Comparison of ENCODE assay signal across 15 mouse cellular contexts in genomic region chr9:64406841-64407240, GRCm38 (mm10). TPM values are rescaled to one million over a fixed set of nuclear protein-coding genes. Genes with fewer than 3 reads are reported as not detected.
"Had no signal": no experiment of that assay in that cellular context is flagged by ENCODE, and none has a peak within 500 bp of the region (broad histone marks: within the 10 kb centered on the region; RNA-seq: fewer than 3 reads in every experiment).

No protein-coding gene starts in this region.

- DNase-seq: liver; liver, embryonic 13.5 days; liver, postnatal 0 days; retina, postnatal 1 day; right cerebral cortex, postnatal 14 days; thymus, adult 2 months; thymus, postnatal 25 days had no signal

- H3K27me3 ChIP-seq: lung, embryonic 15.5 days; midbrain, embryonic 12.5 days; stomach, embryonic 15.5 days had no signal

- ATAC-seq: liver, postnatal 0 days; midbrain, embryonic 16.5 days had no signal

- H3K4me2 ChIP-seq: limb, embryonic 12.5 days; liver, embryonic 13.5 days; lung, embryonic 15.5 days; midbrain, embryonic 12.5 days; neural tube, embryonic 13.5 days; stomach, embryonic 15.5 days had no signal

- H3K36me3 ChIP-seq: limb, embryonic 12.5 days; liver, embryonic 13.5 days; lung, embryonic 15.5 days; midbrain, embryonic 12.5 days; neural tube, embryonic 13.5 days; stomach, embryonic 15.5 days had no signal

- H3K9ac ChIP-seq: limb, embryonic 12.5 days; liver, embryonic 13.5 days; liver, postnatal 0 days; lung, embryonic 15.5 days; midbrain, embryonic 12.5 days; neural tube, embryonic 13.5 days; stomach, embryonic 15.5 days had no signal

- H3K9me3 ChIP-seq: limb, embryonic 12.5 days; liver, embryonic 13.5 days; lung, embryonic 15.5 days; midbrain, embryonic 12.5 days; neural tube, embryonic 13.5 days; stomach, embryonic 15.5 days had no signal

- H3K27ac ChIP-seq: layer of hippocampus, adult 2 months; limb, embryonic 12.5 days; liver, embryonic 13.5 days; lung, embryonic 15.5 days; midbrain, embryonic 12.5 days; neural tube, embryonic 13.5 days; stomach, embryonic 15.5 days had no signal

- H3K4me3 ChIP-seq: layer of hippocampus, adult 2 months; limb, embryonic 12.5 days; liver, embryonic 13.5 days; lung, embryonic 15.5 days; midbrain, embryonic 12.5 days; neural tube, embryonic 13.5 days; stomach, embryonic 15.5 days had no signal

- H3K4me1 ChIP-seq: liver, embryonic 13.5 days; lung, embryonic 15.5 days; midbrain, embryonic 12.5 days; stomach, embryonic 15.5 days had no signal

RNA-seq across cellular contexts. Expression of gene Megf11, which starts 21.4 kb away (rescaled TPM):
- total RNA-seq: megakaryocyte-erythroid progenitor cell, adult 5-6 weeks had no signal
